Mouse (Mus musculus) adrenal gland (tissue): ENCODE measurements around the gene Rbbp9.
"Not testable (repeated sequence)": the region's sequence is repeated elsewhere in the genome, so short reads cannot be mapped to it uniquely, and the experiment has no call there.

ENCODE experiments used
- intact Hi-C: fragments of 180-260 bp; cut with DNase I; formaldehyde crosslinking; loops from one replicate; pipeline ENCODE4 v1.15.1; 2025
- long read RNA-seq, 2 experiments: library from polyadenylated mRNA; unstranded; transcript quantifications; one replicate each; pipeline ENCODE4 v2.0.0; 2020; ENCODE audit warnings: borderline replicate concordance in 1 of 2; ENCODE audit not compliant: insufficient replicate concordance in 1 of 2

The Rbbp9 gene
- long read RNA-seq, experiment 1, transcript Rbbp9-201 (5 exons, 2,170 nt) = major isoform, 25 of 27 reads
- long read RNA-seq, experiment 1, partial matches to known transcripts = 0 of 27 reads
- long read RNA-seq, experiment 1, other reads (novel, unspliced or antisense) = 1 of 27 reads
- long read RNA-seq, experiment 2, transcript Rbbp9-201 (5 exons, 2,170 nt) = major isoform, 26 of 34 reads
- long read RNA-seq, experiment 2, partial matches to known transcripts = 1 of 34 reads
- long read RNA-seq, experiment 2, other reads (novel, unspliced or antisense) = 3 of 34 reads

DNA sequence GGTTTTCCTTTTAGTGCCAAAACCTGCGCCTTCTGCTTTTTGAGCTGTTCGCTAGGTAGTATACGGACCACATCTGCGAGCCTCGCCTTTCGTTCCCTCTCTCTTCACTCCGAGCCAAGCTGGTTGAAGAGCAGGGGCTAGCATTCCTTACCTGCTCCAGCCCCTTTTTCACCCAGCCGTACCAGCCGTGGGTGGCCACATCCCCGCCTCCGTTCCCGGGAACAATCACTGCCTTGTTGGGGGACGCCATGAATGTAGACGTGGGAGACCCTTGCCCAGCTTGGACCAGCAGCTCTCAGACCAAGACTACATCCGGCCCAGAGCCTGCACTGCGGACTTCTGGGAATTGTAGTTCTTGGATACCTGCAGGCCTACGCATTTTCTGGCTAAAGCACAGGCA is at the start of gene Rbbp9:
TSS of gene Rbbp9 (minus strand) at position 341 of the 400 bp plus-strand sequence.
- intact Hi-C loops = no loop called here

GRCm38 (mm10) chr2:144599831-144600687 is 49.4 kb upstream of the Rbbp9 start, which contains the start of gene Dtd1:
Dtd1 (plus strand) TSS chr2:144599897.
- intact Hi-C loops = loop anchor here (2.0 kb wide), 1 partner anchor 43 kb away; the partner anchor contains the start of gene Sec23b

GRCm38 (mm10) chr2:144598006-144598405 is 47.3 kb upstream of the Rbbp9 start:
- intact Hi-C loops = loop anchor here (2.0 kb wide), 1 partner anchor 41 kb away; the partner anchor contains the start of gene Sec23b

- intact Hi-C loops = no loop called here
These were observed 43.4 kb upstream of the Rbbp9 start, which contains the start of gene Smim26 for GRCm38 (mm10) chr2:144593951-144594651. Smim26 (plus strand) TSS chr2:144594054.

DNA sequence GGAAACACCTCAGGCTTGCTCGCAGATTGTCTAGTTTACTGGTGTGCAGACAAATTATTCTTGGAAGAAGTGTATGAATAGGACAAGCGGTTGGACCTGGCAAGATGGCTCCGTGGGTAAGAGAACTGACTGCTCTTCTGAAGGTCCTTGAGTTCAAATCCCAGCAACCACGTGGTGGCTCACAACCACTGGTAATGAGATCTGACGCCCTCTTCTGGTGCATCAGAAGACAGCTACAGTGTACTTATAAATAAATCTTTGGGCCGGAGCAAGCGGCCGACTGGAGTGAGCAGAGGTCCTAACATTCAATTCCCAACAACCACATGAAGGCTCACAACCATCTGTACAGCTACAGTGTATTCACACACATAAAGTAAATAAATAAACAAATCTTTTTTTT is 42.4 kb upstream of the Rbbp9 start:
- intact Hi-C loops = not testable (repeated sequence)

DNA sequence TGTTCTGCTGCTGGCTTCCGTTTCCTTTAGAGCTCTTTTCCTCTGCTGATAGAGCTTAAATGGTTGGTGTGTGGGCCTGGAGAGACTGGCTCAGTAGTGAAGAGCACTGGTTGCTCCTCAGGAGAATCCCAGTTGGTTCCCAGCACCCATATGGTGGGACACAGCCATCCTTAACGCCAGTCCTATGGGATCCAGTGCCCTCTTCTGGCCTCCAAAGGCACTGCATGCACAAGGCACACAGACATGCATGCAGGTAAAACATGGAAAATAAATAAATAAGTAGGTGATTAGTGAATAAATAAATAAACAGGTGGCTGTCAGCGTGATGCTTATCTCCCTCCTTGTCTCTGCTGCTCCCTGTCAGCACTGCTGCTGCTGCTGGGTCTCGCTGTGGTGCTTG is 38.1 kb upstream of the Rbbp9 start:
- intact Hi-C loops = no loop called here

GRCm38 (mm10) chr2:144555820-144556552 is 5.3 kb upstream of the Rbbp9 start, which contains the start of gene Sec23b:
Sec23b (plus strand) TSS chr2:144556229.
- intact Hi-C loops = loop anchor here (2.0 kb wide), 1 partner anchor 43 kb away; the partner anchor contains the start of gene Dtd1

- intact Hi-C loops = no loop called here
These were observed 4.7 kb upstream of the Rbbp9 start for GRCm38 (mm10) chr2:144555286-144555819.

DNA sequence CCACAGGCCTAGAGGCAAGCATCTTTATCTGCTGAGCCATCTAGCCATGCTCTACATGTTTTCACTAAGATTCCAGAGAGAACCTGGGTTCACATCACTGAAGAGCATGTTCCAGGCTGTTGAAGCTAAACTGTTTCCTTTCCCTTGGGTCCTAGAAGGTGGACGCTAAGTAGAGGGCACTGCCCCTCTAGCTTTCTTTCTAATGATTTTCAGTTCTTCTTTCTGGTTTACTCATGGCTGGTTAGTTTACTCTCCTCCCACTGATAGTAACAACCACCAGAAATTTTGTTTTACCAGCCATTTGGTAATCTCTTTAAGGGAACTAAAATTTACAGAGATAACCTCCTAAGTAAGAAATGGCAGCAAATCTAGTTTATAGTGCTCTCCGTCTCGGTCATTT is 3.2 kb upstream of the Rbbp9 start:
- intact Hi-C loops = no loop called here

DNA sequence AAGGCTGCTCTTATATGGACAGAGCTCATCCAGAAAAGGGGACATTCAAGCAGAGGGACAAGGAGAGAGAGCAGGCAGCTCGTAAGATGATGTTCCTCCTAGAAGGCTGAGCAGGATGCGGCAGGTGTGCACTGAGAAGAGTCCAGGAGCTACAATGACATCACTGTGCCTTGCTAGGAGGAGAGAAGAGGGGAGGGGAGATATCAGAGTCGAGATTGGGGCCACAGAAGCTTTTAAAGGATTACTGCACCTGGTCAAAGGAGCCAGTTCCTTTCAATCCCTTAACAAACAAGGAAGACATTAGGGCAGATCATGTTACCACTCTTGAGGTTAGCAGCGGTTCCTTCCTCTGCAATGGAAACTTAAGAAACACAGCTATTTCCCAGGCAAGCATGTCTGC is 3.1 kb downstream of the Rbbp9 start:
- intact Hi-C loops = no loop called here

DNA sequence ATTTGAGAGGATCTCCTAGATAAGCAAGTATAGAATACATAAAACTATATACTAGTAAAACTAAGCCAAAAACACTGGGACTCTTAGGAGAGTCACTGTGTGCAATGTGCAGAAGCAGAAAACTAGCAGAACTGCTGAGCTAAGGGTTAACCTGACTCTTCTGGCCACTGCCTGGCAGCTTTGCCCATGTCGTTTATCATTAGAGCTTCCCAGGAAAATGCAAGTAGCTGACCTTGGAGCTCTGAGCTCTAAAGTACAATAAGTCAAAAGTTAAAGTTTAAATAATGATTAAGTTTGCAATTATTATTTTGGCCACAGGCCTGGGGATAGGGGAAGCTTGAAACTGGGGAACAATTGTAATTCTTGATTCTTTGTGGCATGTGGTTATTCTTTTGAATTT is 5.2 kb downstream of the Rbbp9 start:
- intact Hi-C loops = no loop called here

DNA sequence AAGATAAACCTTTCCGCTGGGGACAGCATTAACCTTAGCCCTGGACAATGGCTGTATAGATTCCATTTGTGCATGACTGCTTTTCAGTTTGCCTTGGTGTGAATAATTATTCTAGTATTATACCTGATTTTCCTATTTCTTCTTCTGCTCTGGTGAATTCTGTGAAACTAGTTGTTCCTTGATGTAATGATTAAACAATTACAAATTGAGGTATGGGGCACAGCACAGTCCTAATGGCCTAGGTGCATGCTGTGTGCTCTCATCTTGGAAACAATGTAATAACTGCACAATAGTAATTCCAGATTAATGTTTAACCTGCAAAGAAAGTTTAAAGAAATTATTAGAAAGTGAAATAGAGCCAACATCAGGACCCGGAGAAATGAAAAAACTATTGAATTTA is 5.6 kb downstream of the Rbbp9 start:
- intact Hi-C loops = no loop called here

- intact Hi-C loops = no loop called here
These were observed 6.0 kb downstream of the Rbbp9 start for GRCm38 (mm10) chr2:144544630-144545029.

- intact Hi-C loops = no loop called here
These were observed 7.0 kb downstream of the Rbbp9 start for GRCm38 (mm10) chr2:144543670-144544069.

DNA sequence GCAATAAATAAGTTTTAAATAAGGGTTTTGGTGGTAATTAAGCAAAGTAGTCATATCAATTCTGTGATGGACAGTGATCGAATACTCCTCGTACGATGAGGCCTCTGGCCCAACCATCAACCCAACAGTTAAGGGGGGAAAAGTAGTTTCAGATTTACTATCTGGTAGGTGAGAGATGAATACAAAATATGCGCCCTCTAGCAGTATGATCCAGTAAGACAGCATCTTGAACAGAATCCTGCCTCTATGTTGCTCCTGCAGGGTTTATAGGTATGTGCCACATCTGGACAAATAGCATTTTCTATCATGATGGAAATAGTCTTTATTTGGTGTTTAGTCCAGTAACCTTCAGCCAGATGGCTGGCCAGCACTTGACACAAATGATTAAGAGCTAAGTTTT is 9.4 kb downstream of the Rbbp9 start:
- intact Hi-C loops = no loop called here

DNA sequence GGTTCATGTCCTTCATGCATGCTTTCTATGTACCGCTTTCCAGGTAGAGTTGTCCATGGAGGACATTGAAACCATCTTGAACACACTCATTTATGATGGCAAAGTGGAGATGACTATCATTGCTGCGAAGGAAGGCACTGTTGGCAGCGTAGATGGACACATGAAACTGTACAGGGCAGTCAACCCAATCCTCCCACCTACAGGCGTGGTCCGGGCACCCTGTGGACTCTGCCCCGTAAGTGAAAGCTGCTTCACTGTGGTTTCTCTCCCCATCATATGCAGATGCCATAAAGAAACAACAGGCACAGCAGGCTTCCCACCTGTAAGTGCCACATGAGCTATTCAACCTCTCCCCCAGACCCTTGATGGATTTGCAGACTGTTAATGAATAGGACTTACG is 13.5 kb downstream of the Rbbp9 start:
- intact Hi-C loops = no loop called here

DNA sequence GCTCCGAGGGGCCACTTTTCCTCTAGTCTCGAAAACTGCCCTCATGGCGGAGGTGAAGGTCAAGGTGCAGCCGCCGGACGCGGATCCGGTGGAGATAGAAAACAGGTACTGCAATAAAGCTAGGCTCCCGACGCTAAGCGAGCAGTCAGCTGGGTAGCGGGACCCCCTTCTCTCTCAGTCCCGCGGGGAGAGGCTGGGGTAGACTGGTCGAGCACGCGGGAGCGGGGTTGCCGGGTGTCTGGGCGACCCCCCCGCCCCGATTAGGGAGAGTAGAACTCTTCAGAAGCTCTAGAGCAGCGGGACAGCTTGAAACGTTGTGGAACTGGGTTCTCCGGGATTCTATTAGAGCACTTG is 22.9 kb downstream of the Rbbp9 start:
- intact Hi-C loops = no loop called here

- intact Hi-C loops = no loop called here
These were observed 23.5 kb downstream of the Rbbp9 start, which contains the start of the genes Dzank1 and Polr3f for GRCm38 (mm10) chr2:144526981-144527820. Dzank1 (minus strand) TSS chr2:144527414. Polr3f (plus strand) TSS chr2:144527718.

GRCm38 (mm10) chr2:144525856-144526255 is 24.8 kb downstream of the Rbbp9 start:
- intact Hi-C loops = no loop called here

DNA sequence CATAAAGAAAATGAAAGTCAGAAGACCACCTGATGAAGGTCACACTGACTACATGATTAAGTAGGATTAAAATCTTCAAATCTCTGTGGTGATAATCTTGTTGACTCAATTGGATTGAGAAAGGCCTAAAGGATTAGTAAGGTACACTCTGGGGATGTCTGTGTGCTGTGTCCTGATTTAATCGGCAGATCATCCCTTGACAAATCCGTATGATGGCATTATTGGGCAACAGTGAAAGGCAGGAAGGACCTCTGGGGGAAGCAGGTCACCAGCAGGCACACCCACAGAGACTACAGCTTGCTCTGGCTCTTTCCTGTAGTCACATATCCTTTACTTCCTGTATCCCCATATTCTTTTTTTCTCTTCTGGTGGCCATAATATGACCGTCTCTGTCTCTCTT is 30.9 kb downstream of the Rbbp9 start:
- intact Hi-C loops = no loop called here
